Mouse (Mus musculus) myocyte (in vitro differentiated cells): ENCODE measurements around the gene Cyp2j6. TPM values are rescaled to one million over a fixed set of nuclear protein-coding genes. Genes with fewer than 3 reads are reported as not detected.

Source experiments
- H3K27me3 ChIP-seq: one replicate; pipeline ENCODE4 v1.6.1; 2011; ENCODE audit not compliant: control insufficient read depth, insufficient read depth, insufficient read length
- H3K36me3 ChIP-seq: one replicate; pipeline ENCODE4 v1.6.1; 2011; ENCODE audit not compliant: control insufficient read depth, insufficient read depth
- H3K4me2 ChIP-seq: one replicate; pipeline ENCODE4 v1.6.1; 2011; ENCODE audit warnings: low read depth, control low read depth
- H3K4me3 ChIP-seq: one replicate; pipeline ENCODE4 v1.5.1; 2011; ENCODE audit warnings: mild to moderate bottlenecking, control low read depth, moderate library complexity
- H3K79me2 ChIP-seq: one replicate; pipeline ENCODE4 v1.6.1; 2011; ENCODE audit not compliant: control insufficient read depth, insufficient read depth
- H3ac ChIP-seq: one replicate; pipeline ENCODE4 v1.6.1; 2011; ENCODE audit not compliant: control insufficient read depth, insufficient read length
- CEBPB ChIP-seq: IDR thresholded peaks from 2 replicates; pipeline ENCODE4 v1.6.1; 2011; ENCODE audit warnings: mild to moderate bottlenecking, moderate library complexity; ENCODE audit not compliant: poor library complexity, insufficient read depth, severe bottlenecking
- E2F4 ChIP-seq: IDR thresholded peaks from one replicate; pipeline ENCODE4 v1.6.1; 2011; ENCODE audit warnings: mild to moderate bottlenecking, control low read depth, moderate library complexity; ENCODE audit not compliant: insufficient read depth
- MAX ChIP-seq: IDR thresholded peaks from one replicate; pipeline ENCODE4 v1.6.1; 2011; ENCODE audit warnings: low read depth, mild to moderate bottlenecking, control low read depth
- MYOD1 ChIP-seq, 3 experiments: IDR thresholded peaks; one replicate each; pipeline ENCODE4 v1.6.1; 2011; ENCODE audit warnings: control low read depth in 2 of 3, low read depth in 2 of 3, mild to moderate bottlenecking in 2 of 3, moderate library complexity in 1 of 3; ENCODE audit not compliant: insufficient read length in 2 of 3, control insufficient read depth in 1 of 3
- MYOG ChIP-seq, 3 experiments: IDR thresholded peaks; one replicate each; pipeline ENCODE4 v1.6.1; 2011; ENCODE audit warnings: control low read depth in 2 of 3, low read depth in 2 of 3, mild to moderate bottlenecking in 2 of 3; ENCODE audit not compliant: insufficient read length in 2 of 3, control insufficient read depth in 1 of 3, insufficient read depth in 1 of 3
- POLR2A ChIP-seq: IDR thresholded peaks from one replicate; pipeline ENCODE4 v1.6.1; 2011; ENCODE audit warnings: low read depth, mild to moderate bottlenecking, control low read depth, moderate library complexity; ENCODE audit not compliant: insufficient read length
- POLR2AphosphoS2 ChIP-seq: IDR thresholded peaks from one replicate; pipeline ENCODE4 v1.6.1; 2011; ENCODE audit warnings: low read depth, control low read depth; ENCODE audit not compliant: insufficient read length
- REST ChIP-seq: IDR thresholded peaks from one replicate; pipeline ENCODE4 v1.6.1; 2011; ENCODE audit warnings: mild to moderate bottlenecking, control low read depth, moderate library complexity; ENCODE audit not compliant: insufficient read depth, insufficient read length
- SRF ChIP-seq: IDR thresholded peaks from one replicate; pipeline ENCODE4 v1.6.1; 2011; ENCODE audit warnings: low read depth; ENCODE audit not compliant: control insufficient read depth, insufficient read length
- TCF12 ChIP-seq: IDR thresholded peaks from one replicate; pipeline ENCODE4 v1.6.1; 2011; ENCODE audit warnings: mild to moderate bottlenecking, control low read depth; ENCODE audit not compliant: poor library complexity, insufficient read depth, severe bottlenecking
- TCF3 ChIP-seq: IDR thresholded peaks from one replicate; pipeline ENCODE4 v1.6.1; 2011; ENCODE audit warnings: low read depth, control low read depth; ENCODE audit not compliant: insufficient read length
- USF1 ChIP-seq: IDR thresholded peaks from one replicate; pipeline ENCODE4 v1.6.1; 2011; ENCODE audit warnings: low read depth, mild to moderate bottlenecking, control low read depth, moderate library complexity
- polyA plus RNA-seq: library from polyadenylated mRNA; unstranded; fragments of >200 nt; fragmentation: generic; extraction: Trizol; gene quantifications from one replicate; pipeline ENCODE4 v1.2.1, GENCODE M21; 2012; ENCODE audit warnings: missing spikeins

Cyp2j6 gene
- polyA plus RNA-seq, 1 experiment = 1.2 TPM

DNA sequence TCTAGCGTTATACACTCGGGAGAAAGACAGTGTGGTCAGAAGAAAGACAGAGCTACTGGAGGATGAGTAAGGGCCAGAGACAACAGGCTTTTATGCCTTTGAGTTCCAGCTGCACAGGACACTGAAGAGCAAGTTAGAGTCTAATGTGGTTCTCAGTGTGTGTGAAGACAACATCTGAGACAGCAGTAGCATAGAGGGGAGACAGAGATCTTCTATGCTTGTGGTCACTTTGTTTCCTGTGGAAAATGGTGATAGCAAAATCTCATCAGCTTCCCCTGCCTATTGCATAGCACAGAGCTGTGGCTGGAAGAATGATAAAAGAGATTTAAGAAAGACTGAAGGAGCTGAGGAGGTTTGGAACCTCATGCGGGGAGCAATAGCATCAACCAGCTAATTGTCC lies 1.8 kb downstream of the Cyp2j6 start:
- TF ChIP-seq TCF12 (no peak), TCF3 (no peak), USF1 (no peak), CEBPB (no peak), MYOD1 (IDR thresholded peaks at IDR 0.05; ENCODE audit: control insufficient read depth in 1 of 3, insufficient read length in 2 of 3, low read depth in 2 of 3) (no peak), SRF (no peak), E2F4 (no peak), REST (no peak), POLR2AphosphoS2 (no peak), MYOG (IDR thresholded peaks at IDR 0.05; ENCODE audit: control insufficient read depth in 1 of 3, insufficient read depth in 1 of 3, insufficient read length in 2 of 3, low read depth in 2 of 3) (no peak), MAX (no peak), POLR2A (no peak)

DNA sequence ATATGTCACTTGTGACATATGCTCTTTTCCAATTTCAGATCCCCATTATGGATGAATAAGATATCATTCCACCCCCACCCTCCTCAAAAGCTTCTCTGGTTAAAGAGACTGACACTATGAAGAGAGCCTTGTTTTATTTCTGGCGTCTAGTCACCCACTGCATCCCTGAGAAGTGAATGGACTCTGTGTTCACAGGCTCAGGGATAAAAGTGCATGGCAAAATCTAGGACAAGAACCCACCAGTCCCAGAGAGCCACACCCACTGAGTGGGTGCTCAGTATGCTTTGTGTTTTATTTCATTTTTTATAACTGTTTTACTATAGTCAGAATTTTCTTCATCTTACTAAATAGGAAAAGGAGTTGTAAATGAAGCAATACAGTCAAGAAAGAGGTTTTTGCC lies 7.5 kb downstream of the Cyp2j6 start:
- no peaks in the 10 kb centered on the region for H3K36me3 ChIP-seq
- H3K27me3 ChIP-seq = no peaks in the 10 kb centered on the region
- H3ac ChIP-seq = no peak overlapping the region
- H3K4me3 ChIP-seq = no peak overlapping the region
- H3K79me2 ChIP-seq = no peaks in the 10 kb centered on the region
- no peak for TF ChIP-seq CEBPB
- no peak for TF ChIP-seq MAX
- no peak for TF ChIP-seq E2F4
- no peak overlapping the region for H3K4me2 ChIP-seq

More for the DNA sequence above, 1.8 kb downstream of the Cyp2j6 start:
- H3K4me3 ChIP-seq = no peak overlapping the region
- no peaks in the 10 kb centered on the region for H3K36me3 ChIP-seq
- H3ac ChIP-seq = no peak overlapping the region
- H3K27me3 ChIP-seq = no peaks in the 10 kb centered on the region
- no peak overlapping the region for H3K4me2 ChIP-seq
- H3K79me2 ChIP-seq = no peaks in the 10 kb centered on the region

DNA sequence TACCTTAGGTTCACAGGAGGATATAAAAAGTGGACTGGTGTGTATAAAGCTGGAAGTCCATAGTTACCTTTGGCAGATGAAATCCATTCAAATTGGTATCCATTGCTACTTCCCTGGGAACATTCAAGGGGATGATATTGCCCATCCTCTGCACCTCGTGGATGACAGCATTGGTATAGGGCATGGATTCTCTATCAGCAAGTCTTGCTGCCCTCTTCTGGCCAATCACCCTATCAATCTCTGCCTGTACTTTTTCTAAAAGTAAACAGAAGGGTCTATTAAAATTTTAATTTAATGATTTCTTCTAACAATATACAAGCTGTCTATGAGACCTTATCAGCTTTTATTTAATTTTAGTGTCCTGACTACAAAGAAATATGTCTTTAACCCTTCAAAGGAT lies 27.7 kb downstream of the Cyp2j6 start:
- Histone ChIP-seq H3ac (no peak overlapping the region), H3K4me2 (no peak overlapping the region), H3K4me3 (no peak overlapping the region), H3K36me3 (no peaks in the 10 kb centered on the region), H3K79me2 (no peaks in the 10 kb centered on the region), H3K27me3 (no peaks in the 10 kb centered on the region)
- TF ChIP-seq POLR2A = no peak
- TF ChIP-seq TCF12 = no peak
- no peak for TF ChIP-seq MAX
- TF ChIP-seq REST = no peak
- TF ChIP-seq CEBPB = no peak
- TF ChIP-seq MYOG (IDR thresholded peaks at IDR 0.05; ENCODE audit: control insufficient read depth in 1 of 3, insufficient read depth in 1 of 3, insufficient read length in 2 of 3, low read depth in 2 of 3) = no peak
- no peak for TF ChIP-seq TCF3
- TF ChIP-seq USF1 = no peak
- no peak for TF ChIP-seq SRF
- no peak for TF ChIP-seq MYOD1 (IDR thresholded peaks at IDR 0.05; ENCODE audit: control insufficient read depth in 1 of 3, insufficient read length in 2 of 3, low read depth in 2 of 3)
- TF ChIP-seq POLR2AphosphoS2 = no peak
- TF ChIP-seq E2F4 = no peak

- Histone ChIP-seq H3K27me3 (no peaks in the 10 kb centered on the region), H3K4me3 (no peak overlapping the region), H3K36me3 (no peaks in the 10 kb centered on the region), H3ac (no peak overlapping the region), H3K79me2 (no peaks in the 10 kb centered on the region), H3K4me2 (no peak overlapping the region)
- TF ChIP-seq MAX (no peak), E2F4 (no peak), POLR2A (no peak), TCF3 (no peak), MYOG (IDR thresholded peaks at IDR 0.05; ENCODE audit: control insufficient read depth in 1 of 3, insufficient read depth in 1 of 3, insufficient read length in 2 of 3, low read depth in 2 of 3) (no peak), TCF12 (no peak), POLR2AphosphoS2 (no peak), REST (no peak), CEBPB (no peak), MYOD1 (IDR thresholded peaks at IDR 0.05; ENCODE audit: control insufficient read depth in 1 of 3, insufficient read length in 2 of 3, low read depth in 2 of 3) (no peak), SRF (no peak), USF1 (no peak)
Observed at GRCm38 (mm10) chr4:96522256-96522655, 31.2 kb downstream of the Cyp2j6 start.

- no peak overlapping the region for H3K4me2 ChIP-seq
- H3K36me3 ChIP-seq = no peaks in the 10 kb centered on the region
- no peaks in the 10 kb centered on the region for H3K27me3 ChIP-seq
- H3K4me3 ChIP-seq = no peak overlapping the region
- no peak for TF ChIP-seq POLR2AphosphoS2
- TF ChIP-seq CEBPB = no peak
- TF ChIP-seq MAX = no peak
- TF ChIP-seq REST = no peak
- TF ChIP-seq SRF = no peak
- TF ChIP-seq E2F4 = no peak
- no peak for TF ChIP-seq MYOD1 (IDR thresholded peaks at IDR 0.05; ENCODE audit: control insufficient read depth in 1 of 3, insufficient read length in 2 of 3, low read depth in 2 of 3)
- TF ChIP-seq USF1 = no peak
- TF ChIP-seq MYOG (IDR thresholded peaks at IDR 0.05; ENCODE audit: control insufficient read depth in 1 of 3, insufficient read depth in 1 of 3, insufficient read length in 2 of 3, low read depth in 2 of 3) = no peak
- TF ChIP-seq POLR2A = no peak
- TF ChIP-seq TCF12 = no peak
- no peak for TF ChIP-seq TCF3
- no peaks in the 10 kb centered on the region for H3K79me2 ChIP-seq
- no peak overlapping the region for H3ac ChIP-seq
Observed at GRCm38 (mm10) chr4:96510083-96510482, 43.4 kb downstream of the Cyp2j6 start.
